ENCODE assay signal across 8 mouse cellular contexts in genomic region chr9:122420772-122421764, GRCm38 (mm10).
DNase-seq lines count a peak whose midpoint lies in the region; ATAC-seq and TF ChIP-seq lines count a peak whose summit lies in the region.

No protein-coding gene starts in this region.

- ATAC-seq in G1E (ENCODE audit: extremely low read depth, insufficient number of reproducible peaks, low FRiP score, poor library complexity, severe bottlenecking), result no peak
- peak; percentile 72 for ATAC-seq in forebrain, postnatal 0 days
- ATAC-seq in hindbrain, embryonic 13.5 days (ENCODE audit: low FRiP score), result peak; percentile 66

- peak; percentile 80 for TF ChIP-seq CTCF in G1E (IDR thresholded peaks at IDR 0.05; ENCODE audit: low read depth, low read length)
- peak; percentile 97 for TF ChIP-seq CTCF in forebrain, postnatal 0 days (IDR thresholded peaks at IDR 0.05; ENCODE audit: low read depth)

- WGBS in forebrain, postnatal 0 days, result 21% methylated on average over 13 of the region's 13 CpGs
- 27% methylated on average over 13 of the region's 13 CpGs for WGBS in hindbrain, embryonic 13.5 days

- H3K4me1 ChIP-seq in G1E (ENCODE audit: insufficient read depth, low read depth, low read length), result peaks cover 13% of the 10 kb centered on the region
- H3K4me1 ChIP-seq in forebrain, postnatal 0 days (ENCODE audit: insufficient read depth), result peaks cover 6% of the 10 kb centered on the region; the same call in 1 of the 2 replicates
- H3K4me1 ChIP-seq in hindbrain, embryonic 13.5 days (replicated peaks), result peaks cover 4% of the 10 kb centered on the region; the same call in 1 of the 2 replicates

- DNase-seq in G1E (ENCODE audit: low spot score), result peak; percentile 69
- peak; percentile 20 for DNase-seq in cerebellum, adult 11-12 months
- DNase-seq in forebrain, postnatal 0 days, result peak; percentile 86
- DNase-seq in layer of hippocampus, postnatal 14 days (ENCODE audit: low spot score in 2 of 2), result peak; percentile 74 to 84
- DNase-seq in lung, postnatal 36 days, result peak; percentile 90
- peak; percentile 90 for DNase-seq in retina, embryonic 14.5 days (ENCODE audit: low spot score)
- DNase-seq in urinary bladder, adult 18-20 months (ENCODE audit: low spot score in 2 of 2), result peak; percentile 52 to 72

- H3K4me2 ChIP-seq in forebrain, postnatal 0 days (ENCODE audit: low read depth), result no peak overlapping the region
- no peak overlapping the region for H3K4me2 ChIP-seq in hindbrain, embryonic 13.5 days

- no peak overlapping the region for H3K27ac ChIP-seq in forebrain, postnatal 0 days (ENCODE audit: low read depth, low read length)
- H3K27ac ChIP-seq in hindbrain, embryonic 13.5 days, result no peak overlapping the region

- H3K27me3 ChIP-seq in G1E (ENCODE audit: insufficient read depth, low read length), result peaks cover 38% of the 10 kb centered on the region
- no peaks in the 10 kb centered on the region for H3K27me3 ChIP-seq in forebrain, postnatal 0 days (ENCODE audit: insufficient read depth, low read length)
- H3K27me3 ChIP-seq in hindbrain, embryonic 13.5 days, result peaks cover 20% of the 10 kb centered on the region

- H3K9ac ChIP-seq in forebrain, postnatal 0 days, result no peak overlapping the region
- H3K9ac ChIP-seq in hindbrain, embryonic 13.5 days, result no peak overlapping the region

- H3K36me3 ChIP-seq in G1E (replicated peaks), result no peaks in the 10 kb centered on the region
- no peaks in the 10 kb centered on the region for H3K36me3 ChIP-seq in forebrain, postnatal 0 days (ENCODE audit: insufficient read depth)
- H3K36me3 ChIP-seq in hindbrain, embryonic 13.5 days, result no peaks in the 10 kb centered on the region

- H3K9me3 ChIP-seq in G1E (replicated peaks), result no peaks in the 10 kb centered on the region; the same call in 1 of the 2 replicates
- no peaks in the 10 kb centered on the region for H3K9me3 ChIP-seq in forebrain, postnatal 0 days (ENCODE audit: low read length)
- no peaks in the 10 kb centered on the region for H3K9me3 ChIP-seq in hindbrain, embryonic 13.5 days

- H3K4me3 ChIP-seq in G1E (ENCODE audit: low read depth, low read length), result no peak overlapping the region
- no peak overlapping the region for H3K4me3 ChIP-seq in forebrain, postnatal 0 days (ENCODE audit: low read depth, low read length)
- H3K4me3 ChIP-seq in hindbrain, embryonic 13.5 days, result no peak overlapping the region

Comparison
In these comparisons a context has a peak if more than half of its experiments do, and no peak if none do; other contexts are left out.
1. DNase-seq: peak in every context shown above with its lines; median percentile 90 in lung, postnatal 36 days; 90 in retina, embryonic 14.5 days; 86 in forebrain, postnatal 0 days; 79 in layer of hippocampus, postnatal 14 days; 69 in G1E; 62 in urinary bladder, adult 18-20 months; 20 in cerebellum, adult 11-12 months.